Comparison of ENCODE assay signal across 21 mouse cellular contexts in the genomic region with DNA sequence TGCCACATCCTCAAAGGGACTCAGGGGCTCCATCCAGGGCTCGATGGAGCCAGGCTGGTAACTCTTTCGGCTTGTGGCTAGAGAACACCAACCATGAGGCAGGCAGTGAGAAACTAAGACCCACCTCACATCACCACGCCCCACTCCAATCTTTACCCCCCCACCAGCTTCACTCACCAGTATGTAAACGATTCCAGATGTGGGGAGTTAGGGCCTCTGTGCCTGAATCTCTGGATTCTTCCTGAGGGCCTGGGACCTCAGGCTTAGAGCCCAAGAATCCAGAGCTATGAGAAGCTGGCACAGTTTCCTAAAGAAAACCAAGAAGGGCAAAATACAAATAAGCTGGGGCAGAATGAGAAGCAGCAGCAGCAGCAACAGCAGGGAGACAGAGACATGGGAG. TPM values are rescaled to one million over a fixed set of nuclear protein-coding genes. Genes with fewer than 3 reads are reported as not detected.
"Had no signal": no experiment of that assay in that cellular context is flagged by ENCODE, and none has a peak within 500 bp of the region (broad histone marks: within the 10 kb centered on the region; RNA-seq: fewer than 3 reads in every experiment).

No protein-coding gene starts in this region.

- H3K4me2 ChIP-seq: kidney, embryonic 15.5 days; liver, embryonic 12.5 days; liver, embryonic 15.5 days; lung, embryonic 15.5 days; midbrain, embryonic 13.5 days had no signal

- DNase-seq: kidney, adult 11 months; kidney, adult 8-10 months; kidney, postnatal 10 days; kidney, postnatal 36 days; layer of hippocampus, postnatal 36 days; liver; lung, adult 18-20 months; lung, postnatal 10 days; lung, postnatal 36 days had no signal

- H3K9ac ChIP-seq: kidney, embryonic 15.5 days; liver, embryonic 12.5 days; liver, embryonic 15.5 days; lung, embryonic 15.5 days; midbrain, embryonic 13.5 days had no signal

- H3K27ac ChIP-seq: kidney, embryonic 15.5 days; liver, embryonic 12.5 days; liver, embryonic 15.5 days; lung, embryonic 15.5 days; midbrain, embryonic 10.5 days; midbrain, embryonic 13.5 days had no signal

- H3K4me3 ChIP-seq: kidney, embryonic 15.5 days; liver, embryonic 12.5 days; liver, embryonic 15.5 days; lung, embryonic 15.5 days; megakaryocyte, embryonic 14.5 days; midbrain, embryonic 10.5 days; midbrain, embryonic 13.5 days had no signal

- H3K4me1 ChIP-seq: kidney, embryonic 15.5 days; liver, embryonic 15.5 days; lung, embryonic 15.5 days; midbrain, embryonic 10.5 days; midbrain, embryonic 13.5 days had no signal

- H3K9me3 ChIP-seq: kidney, embryonic 15.5 days; liver, embryonic 12.5 days; liver, embryonic 15.5 days; lung, embryonic 15.5 days; megakaryocyte, embryonic 14.5 days; midbrain, embryonic 10.5 days; midbrain, embryonic 13.5 days had no signal

- ATAC-seq: liver, embryonic 12.5 days; midbrain, embryonic 13.5 days had no signal

- H3K27me3 ChIP-seq: kidney, embryonic 15.5 days; liver, embryonic 12.5 days; liver, embryonic 15.5 days; lung, embryonic 15.5 days; megakaryocyte, embryonic 14.5 days; midbrain, embryonic 13.5 days had no signal

RNA-seq across cellular contexts. Expression of a gene that starts 22.1 kb away (rescaled TPM):
- total RNA-seq: layer of hippocampus, adult 8-10 months; layer of hippocampus, postnatal 10 days; layer of hippocampus, postnatal 36 days; left cerebral cortex, adult 8-10 months; left cerebral cortex, postnatal 14 days had no signal
- polyA plus RNA-seq: midbrain, postnatal 0 days had no signal
